Mouse (Mus musculus) heart, embryonic 11.5 days (tissue): Measurements from ENCODE around the gene Gm5089. TPM values are rescaled to one million over a fixed set of nuclear protein-coding genes. Genes with fewer than 3 reads are reported as not detected.

ENCODE experiments used
- ATAC-seq: fragments of 200-750 bp; cut with Nextera tagmentation; replicated peaks from 2 replicates; pipeline ENCODE4 v1.8.0; 2017; ENCODE audit warnings: moderate library complexity; ENCODE audit not compliant: insufficient number of reproducible peaks, low FRiP score, low TSS enrichment
- H3K27ac ChIP-seq: fragments of 300-500 bp; sonication (generic); 2 replicates; pipeline ENCODE4 v1.5.1; 2014; ENCODE audit warnings: mild to moderate bottlenecking, low read depth, low read length
- H3K27me3 ChIP-seq: fragments of 300-500 bp; sonication (generic); 2 replicates; pipeline ENCODE4 v1.6.1; 2014; ENCODE audit warnings: mild to moderate bottlenecking, low read length, mixed read lengths; ENCODE audit not compliant: control insufficient read depth, insufficient read depth
- H3K36me3 ChIP-seq: fragments of 300-500 bp; sonication (generic); 2 replicates; pipeline ENCODE4 v1.6.1; 2014; ENCODE audit warnings: mild to moderate bottlenecking, low read length, moderate library complexity, mixed read lengths; ENCODE audit not compliant: control insufficient read depth, insufficient read depth
- H3K4me1 ChIP-seq: fragments of 300-500 bp; sonication (generic); 2 replicates; pipeline ENCODE4 v1.6.1; 2014; ENCODE audit warnings: low read length; ENCODE audit not compliant: control insufficient read depth, insufficient read depth
- H3K4me2 ChIP-seq: fragments of 300-500 bp; sonication (generic); 2 replicates; pipeline ENCODE4 v1.6.1; 2014; ENCODE audit warnings: mild to moderate bottlenecking, moderate library complexity
- H3K4me3 ChIP-seq: fragments of 300-500 bp; sonication (generic); 2 replicates; pipeline ENCODE4 v1.5.1; 2014; ENCODE audit warnings: low read depth, low read length
- H3K9ac ChIP-seq: fragments of 300-500 bp; sonication (generic); 2 replicates; pipeline ENCODE4 v1.6.1; 2014; ENCODE audit warnings: mild to moderate bottlenecking, low read depth, low read length, moderate library complexity
- H3K9me3 ChIP-seq: fragments of 300-500 bp; sonication (generic); replicated peaks from 2 replicates; pipeline ENCODE4 v1.6.1; 2016; ENCODE audit warnings: low read length; ENCODE audit not compliant: control insufficient read depth
- WGBS: fragments of 180-500 bp; shearing (Covaris S2); extraction: QIAGEN DNeasy Blood & Tissue Kit; methylation state at CpG from one replicate; pipeline ENCODE4 v1.1.7; 2014; ENCODE audit not compliant: insufficient replicate concordance; 5-methylcytosine and 5-hydroxymethylcytosine counted together
- polyA plus RNA-seq: library from polyadenylated mRNA; unstranded; fragments of >200 nt; fragmentation: Nextera tagmentation; extraction: Ambion mirVana; gene quantifications from 2 replicates; pipeline ENCODE4 v1.2.1, GENCODE M21; 2014

Gm5089 gene
- not detected in 2 replicates for polyA plus RNA-seq

DNA sequence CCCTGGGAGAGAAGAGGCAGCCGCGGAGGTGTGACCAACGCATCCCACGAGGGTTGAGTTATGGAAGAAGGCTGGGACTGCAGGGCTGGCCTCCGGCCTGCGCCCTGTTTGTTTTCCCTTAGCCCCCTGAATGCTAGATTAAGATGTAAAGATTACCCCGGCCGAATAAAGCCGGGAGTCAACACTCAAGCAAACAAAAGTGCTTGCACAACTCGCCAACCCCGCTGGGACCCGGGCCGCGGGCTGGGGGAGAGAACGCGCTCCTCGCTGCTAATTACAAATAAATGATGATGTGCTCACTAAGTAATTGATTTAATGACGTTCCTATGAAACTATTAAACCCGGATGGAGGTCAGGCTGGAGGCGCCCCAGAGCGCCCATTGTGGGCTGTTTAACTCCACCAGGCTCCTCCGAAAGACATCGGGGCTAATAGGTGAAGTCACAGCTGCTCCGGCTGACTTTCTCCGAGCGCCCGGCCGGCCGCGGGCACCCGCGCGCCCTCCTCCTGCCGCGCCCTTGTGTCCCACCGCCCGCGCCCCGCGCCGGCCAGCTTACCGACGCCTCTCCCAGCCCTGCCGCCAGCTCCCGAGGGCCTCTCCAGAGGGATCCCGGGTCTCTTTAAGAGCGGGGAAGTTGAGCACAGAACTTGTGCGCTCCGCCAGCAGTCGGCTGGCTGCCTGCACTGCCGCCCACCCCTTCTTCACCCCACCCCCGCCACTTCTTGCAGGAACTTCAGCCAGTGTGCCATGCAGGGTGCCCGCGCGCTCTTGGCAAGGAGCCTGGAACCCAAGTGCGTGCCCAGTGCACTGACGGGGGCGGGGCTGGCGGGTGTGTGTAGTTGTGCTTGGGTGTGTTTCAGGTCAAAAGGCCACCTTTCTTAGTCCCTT lies at the start of gene Gm5089:
Gene Gm5089, minus strand, starts transcription at position 620 of the 887 bp plus-strand sequence.
- Histone ChIP-seq H3K4me3 (peak within 1 kb of the TSS; percentile 51), H3K4me2 (peak within 1 kb of the TSS; percentile 88), H3K36me3 (no peaks in the 10 kb centered on the region), H3K9ac (peak within 1 kb of the TSS; percentile 28; the same call in 1 of the 2 replicates), H3K4me1 (peaks cover 14% of the 10 kb centered on the region), H3K9me3 (no peaks in the 10 kb centered on the region), H3K27me3 (peaks cover 83% of the 10 kb centered on the region), H3K27ac (no peak within 1 kb of the TSS)
- WGBS = under 1% methylated on average over 59 of the region's 59 CpGs
- ATAC-seq = no peak

DNA sequence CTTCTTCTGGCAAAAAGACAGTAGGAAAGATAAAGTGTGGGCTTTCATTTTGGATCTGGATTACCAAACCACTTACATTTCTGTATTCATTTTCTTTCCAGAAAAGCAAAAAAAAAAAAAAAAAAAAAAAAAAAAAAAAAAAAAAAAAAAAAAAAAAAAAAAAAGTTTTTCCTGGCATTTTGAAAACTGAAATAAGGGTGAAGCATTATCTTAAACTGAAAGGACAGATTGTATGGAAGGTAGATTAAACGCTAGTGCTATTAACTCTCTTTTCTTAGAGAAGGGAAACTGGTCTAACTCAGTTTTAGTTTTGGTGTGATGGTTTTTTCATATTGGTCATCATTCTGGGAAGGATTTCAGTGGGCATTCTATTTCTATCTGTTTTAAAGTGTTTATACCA lies 41.1 kb upstream of the Gm5089 start:
- Histone ChIP-seq H3K4me3 (no peak overlapping the region), H3K9me3 (peaks cover 2% of the 10 kb centered on the region; the same call in 1 of the 2 replicates), H3K27ac (no peak overlapping the region), H3K27me3 (peaks cover 32% of the 10 kb centered on the region), H3K4me2 (no peak overlapping the region), H3K4me1 (peaks cover 4% of the 10 kb centered on the region; the same call in 1 of the 2 replicates), H3K36me3 (no peaks in the 10 kb centered on the region), H3K9ac (no peak overlapping the region)
- WGBS = 56% methylated on average over 1 of the region's 1 CpGs
- ATAC-seq = no peak

DNA sequence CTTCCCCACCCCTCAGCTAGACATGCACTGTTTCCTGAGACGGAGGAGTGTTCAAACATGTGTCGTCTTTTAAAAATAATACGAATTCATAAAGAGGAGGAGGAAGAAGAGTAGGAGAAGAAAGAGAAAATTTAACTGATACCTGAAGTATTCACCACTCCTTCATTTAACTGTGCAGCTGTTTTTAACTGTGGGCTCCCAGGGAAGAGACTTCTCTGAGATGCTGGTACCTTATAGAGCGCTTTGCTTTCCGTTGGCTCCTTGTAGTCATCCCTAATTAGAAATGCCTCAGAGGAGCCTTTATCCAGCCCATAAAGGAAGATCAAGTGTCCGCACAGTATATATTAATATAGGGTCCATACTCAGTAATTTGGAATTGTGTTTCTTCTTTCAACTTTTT lies 40.6 kb upstream of the Gm5089 start:
- H3K4me2 ChIP-seq = no peak overlapping the region
- H3K4me1 ChIP-seq = peaks cover 4% of the 10 kb centered on the region; the same call in 1 of the 2 replicates
- H3K27me3 ChIP-seq = peaks cover 34% of the 10 kb centered on the region
- 68% methylated on average over 6 of the region's 6 CpGs for WGBS
- no peak overlapping the region for H3K9ac ChIP-seq
- H3K9me3 ChIP-seq = peaks cover 2% of the 10 kb centered on the region; the same call in 1 of the 2 replicates
- H3K27ac ChIP-seq = no peak overlapping the region
- no peak for ATAC-seq
- no peak overlapping the region for H3K4me3 ChIP-seq
- H3K36me3 ChIP-seq = no peaks in the 10 kb centered on the region

DNA sequence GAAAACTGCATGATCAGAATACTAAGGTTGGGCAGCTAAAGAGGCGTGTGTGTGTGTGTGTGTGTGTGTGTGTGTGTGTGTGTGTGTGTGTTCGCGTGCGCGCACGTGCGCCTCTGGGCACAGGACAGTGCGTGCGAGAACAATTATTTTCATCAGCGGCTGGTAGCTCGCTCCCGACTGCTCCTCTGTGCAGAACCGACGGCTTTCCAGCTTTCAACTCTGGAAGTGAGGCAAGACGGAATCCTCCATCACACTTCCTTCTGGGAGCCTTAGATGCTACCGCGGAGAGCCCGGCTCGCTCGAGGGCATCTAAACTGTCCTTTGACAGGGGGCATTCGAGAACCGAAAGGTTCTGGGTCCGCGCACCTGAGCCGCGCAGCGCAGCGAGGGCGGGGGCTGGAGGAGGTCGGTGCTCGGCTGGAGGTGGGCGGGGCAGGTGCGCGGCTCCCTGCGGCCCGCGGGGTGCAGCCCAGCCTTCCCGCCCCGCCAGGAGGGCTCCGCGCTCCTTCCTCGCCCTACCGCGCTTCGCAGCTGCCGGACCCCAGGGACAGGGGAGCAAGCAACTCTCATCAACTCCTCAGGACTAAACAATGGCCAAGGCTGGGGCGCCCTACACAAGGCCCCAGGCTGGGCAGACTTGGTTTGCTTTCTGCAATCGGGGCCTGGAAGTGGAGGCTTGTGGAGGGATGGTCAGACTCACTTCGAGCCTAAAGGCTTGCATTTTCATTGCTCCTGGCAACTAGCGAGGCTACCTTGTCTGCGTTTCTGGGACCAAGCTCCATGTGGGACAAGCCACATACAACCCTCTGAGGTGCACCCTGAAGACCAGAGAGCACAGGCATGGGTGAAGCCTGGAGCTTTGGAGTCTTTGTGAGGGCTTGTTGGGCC lies 39.8 kb upstream of the Gm5089 start, which contains the start of gene Gm10837:
Gene Gm10837, plus strand, starts transcription at position 146 of the 888 bp plus-strand sequence.
- Histone ChIP-seq H3K4me2 (peak within 1 kb of the TSS; percentile 61), H3K36me3 (no peaks in the 10 kb centered on the region), H3K9ac (no peak within 1 kb of the TSS), H3K9me3 (peaks cover 2% of the 10 kb centered on the region; the same call in 1 of the 2 replicates), H3K27ac (no peak within 1 kb of the TSS), H3K27me3 (peaks cover 42% of the 10 kb centered on the region), H3K4me1 (peaks cover 4% of the 10 kb centered on the region; the same call in 1 of the 2 replicates), H3K4me3 (peak within 1 kb of the TSS; percentile 37)
- ATAC-seq = no peak
- under 1% methylated on average over 51 of the region's 51 CpGs for WGBS

DNA sequence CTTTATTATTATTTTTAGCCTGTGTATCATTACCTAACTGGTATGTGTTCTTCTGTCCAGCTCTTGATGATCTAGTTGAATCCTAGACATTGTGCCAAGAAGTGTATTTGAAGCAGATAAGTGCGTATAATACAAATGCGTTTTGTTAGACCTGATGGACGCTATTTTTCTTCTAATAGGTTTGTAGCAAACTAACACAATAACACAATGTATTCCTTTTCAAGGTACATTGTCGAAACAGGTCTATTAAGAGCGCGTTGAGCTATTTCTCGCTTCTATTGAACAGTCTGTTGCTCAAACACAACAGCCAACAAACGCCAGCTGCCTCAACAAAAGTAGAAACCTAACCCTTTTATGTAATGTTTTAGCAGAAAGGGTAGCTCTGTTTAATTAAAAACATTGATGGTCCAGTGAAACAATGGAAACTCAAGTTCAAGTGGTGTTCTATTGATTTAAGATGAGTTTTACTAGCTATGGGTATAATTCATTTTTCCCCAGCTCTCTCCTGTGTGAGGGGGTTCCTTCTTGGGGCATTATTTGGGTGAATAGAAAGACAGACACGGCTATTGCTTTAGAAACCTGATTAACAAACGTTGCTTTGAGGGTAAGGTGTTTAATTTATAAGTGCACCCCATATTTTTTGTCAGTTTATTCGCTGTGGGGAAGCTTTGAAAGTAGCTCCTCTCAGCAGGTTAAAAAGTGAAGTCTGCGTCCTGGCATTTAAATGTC lies 38.9 kb upstream of the Gm5089 start:
- no peak overlapping the region for H3K27ac ChIP-seq
- H3K4me3 ChIP-seq = peak overlapping the region; percentile 37
- H3K4me1 ChIP-seq = peaks cover 4% of the 10 kb centered on the region; the same call in 1 of the 2 replicates
- peaks cover 50% of the 10 kb centered on the region for H3K27me3 ChIP-seq
- H3K9me3 ChIP-seq = peaks cover 2% of the 10 kb centered on the region; the same call in 1 of the 2 replicates
- H3K4me2 ChIP-seq = peak overlapping the region; percentile 61; the same call in 1 of the 2 replicates
- H3K9ac ChIP-seq = no peak overlapping the region
- 6% methylated on average over 12 of the region's 12 CpGs for WGBS
- no peaks in the 10 kb centered on the region for H3K36me3 ChIP-seq
- ATAC-seq = no peak

DNA sequence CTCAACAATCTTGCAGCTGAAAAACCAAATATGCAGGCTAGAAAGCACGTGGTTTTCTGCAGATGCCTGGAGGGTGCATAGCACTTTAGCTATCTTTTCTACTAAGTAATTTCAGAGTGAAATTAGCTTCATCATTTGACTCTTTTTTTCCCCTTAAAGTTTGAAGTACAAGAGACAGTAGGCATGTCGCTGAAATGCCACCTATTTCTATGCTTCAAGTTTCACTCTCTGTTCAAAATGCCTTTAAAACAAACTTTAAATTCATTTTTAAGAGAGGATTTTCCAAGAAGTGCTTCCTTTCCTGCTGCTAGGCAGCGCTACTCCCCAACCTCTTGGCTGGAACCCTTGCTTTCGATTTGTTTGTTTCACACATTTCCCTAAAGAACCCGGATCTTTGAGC lies 38.1 kb upstream of the Gm5089 start:
- Histone ChIP-seq H3K27me3 (peaks cover 59% of the 10 kb centered on the region), H3K4me1 (peaks cover 4% of the 10 kb centered on the region; the same call in 1 of the 2 replicates), H3K27ac (no peak overlapping the region), H3K36me3 (no peaks in the 10 kb centered on the region), H3K4me2 (no peak overlapping the region), H3K4me3 (no peak overlapping the region), H3K9ac (no peak overlapping the region), H3K9me3 (peaks cover 2% of the 10 kb centered on the region; the same call in 1 of the 2 replicates)
- 3% methylated on average over 5 of the region's 5 CpGs for WGBS
- no peak for ATAC-seq

DNA sequence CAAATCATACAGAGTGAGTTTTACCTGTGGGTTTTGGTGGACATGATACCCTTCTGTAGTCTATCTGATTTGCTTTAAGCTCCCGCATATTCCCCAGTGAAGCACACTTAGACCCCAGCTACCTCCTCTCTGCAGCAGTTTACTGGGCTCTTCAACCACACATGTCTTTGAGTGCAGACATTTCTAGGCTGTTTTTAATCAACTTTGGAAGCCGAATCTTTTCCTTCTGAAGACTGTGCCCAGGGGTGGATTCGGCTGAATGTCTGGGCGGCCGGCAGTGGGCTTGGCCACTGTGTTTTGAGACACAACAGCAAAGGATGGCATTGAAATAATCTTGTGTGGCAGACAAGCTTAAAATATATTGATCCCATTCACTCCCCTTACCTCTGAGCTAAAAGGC lies 36.5 kb upstream of the Gm5089 start:
- no peak for ATAC-seq
- Histone ChIP-seq H3K9ac (no peak overlapping the region), H3K4me3 (no peak overlapping the region), H3K4me2 (no peak overlapping the region), H3K36me3 (no peaks in the 10 kb centered on the region), H3K9me3 (no peaks in the 10 kb centered on the region), H3K27me3 (peaks cover 75% of the 10 kb centered on the region), H3K27ac (no peak overlapping the region), H3K4me1 (peaks cover 4% of the 10 kb centered on the region; the same call in 1 of the 2 replicates)
- 7% methylated on average over 5 of the region's 5 CpGs for whole genome bisulfite sequencing
